Mouse (Mus musculus) Patski (cell line): Measurements from ENCODE around the gene Tac2. TPM values are rescaled to one million over a fixed set of nuclear protein-coding genes. Genes with fewer than 3 reads are reported as not detected.

Experiments used
- ATAC-seq: fragments of 100-300 bp; one replicate; pipeline ENCODE4 v1.8.0; 2021
- CTCF ChIA-PET: fragments of 350-600 bp; sonication (Branson Sonifier 250); formaldehyde crosslinking; loops from one replicate; lab custom pipeline; 2022; ENCODE audit warnings: inconsistent platforms; lab: Charles Lee
- POLR2A ChIA-PET: fragments of 350-600 bp; sonication (Branson Sonifier 250); formaldehyde crosslinking; loops from one replicate; lab custom pipeline; 2022; ENCODE audit warnings: antibody characterized with exemption, inconsistent platforms; lab: Charles Lee
- DNase-seq: peaks from one replicate; pipeline ENCODE4 v3.0.0-alpha.2; 2011; ENCODE audit warnings: low read depth, low spot score
- H3K27me3 ChIP-seq: fragments of 371-371 bp; one replicate; pipeline ENCODE4 v1.5.1; 2021
- CTCF ChIP-seq: fragments of 100-300 bp; IDR thresholded peaks from one replicate; pipeline ENCODE4 v1.5.1; 2021
- in situ Hi-C: fragments of 300-500 bp; cut with MboI; formaldehyde crosslinking; loops from 3 replicates; pipeline ENCODE4 v1.11.1; 2018; ENCODE audit warnings: low pct_unique_long_range_greater_than_20kb, mixed read lengths
- polyA plus RNA-seq: library from polyadenylated mRNA; unstranded; gene quantifications from one replicate; pipeline ENCODE4 v1.2.3, GENCODE M21; 2021

The Tac2 gene
- polyA plus RNA-seq, 1 experiment from 2014 or later: not detected

DNA sequence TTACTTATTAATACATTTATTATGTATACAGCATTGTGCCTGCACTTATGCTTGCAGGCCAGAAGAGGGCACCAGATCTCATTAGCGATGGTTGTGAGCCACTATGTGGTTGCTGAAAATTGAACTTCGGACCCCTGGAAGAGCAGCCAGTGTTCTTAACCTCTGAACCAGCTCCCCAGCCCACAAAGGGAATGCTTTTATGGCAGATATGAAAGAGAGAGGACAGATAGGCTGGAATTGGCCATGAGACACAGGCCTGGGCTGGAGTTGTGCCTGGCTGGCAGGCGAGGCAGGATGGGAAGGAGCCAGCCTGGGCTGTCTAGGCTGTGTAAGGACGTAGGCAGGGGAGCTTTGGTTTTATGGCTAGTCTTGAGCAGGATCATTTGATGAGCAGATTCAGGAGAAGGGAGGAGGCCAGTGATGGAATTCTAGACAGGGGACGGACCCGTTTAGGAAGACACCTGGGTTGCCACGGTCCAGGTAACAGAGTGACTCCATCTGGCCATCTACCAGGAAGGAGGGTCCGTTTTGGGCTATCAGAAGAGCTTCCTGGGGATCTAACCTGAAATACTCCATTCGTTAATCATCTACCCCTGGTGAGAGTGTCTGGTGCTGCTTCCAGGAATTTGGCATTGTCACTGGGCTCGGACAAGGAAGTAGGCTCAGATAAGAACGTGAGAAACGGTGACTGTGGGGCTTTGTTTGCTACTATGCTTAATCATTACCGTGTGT lies 14.0 kb downstream of the Tac2 start:
- no peaks in the 10 kb centered on the region for H3K27me3 ChIP-seq
- DNase-seq (no peak), ATAC-seq (no peak)
- TF ChIP-seq CTCF: no peak
- in situ Hi-C loops: loop anchor here (5.0 to 10.0 kb wide), 3 partner anchors 51 to 266 kb away; partner anchors contain the start of genes Hsd17b6 and Stat6
- CTCF ChIA-PET: interaction anchor here (0.7 to 2.6 kb wide), 6 partner anchors 11 to 198 kb away, joined by 3 to 19 read pairs (median 3); no protein-coding TSS in a partner anchor
- POLR2A ChIA-PET: interaction anchor here (0.6 to 1.0 kb wide), 2 partner anchors 96 to 116 kb away, joined by 3 read pairs; no protein-coding TSS in a partner anchor

GRCm38 (mm10) chr10:127739083-127739660 lies 14.9 kb downstream of the Tac2 start, which contains the start of gene Zbtb39:
Zbtb39 (plus strand) TSS chr10:127739538.
- in situ Hi-C loops: loop anchor here (5.0 to 10.0 kb wide), 3 partner anchors 52 to 266 kb away; partner anchors contain the start of genes Hsd17b6 and Stat6
- TF ChIP-seq CTCF: no peak
- ChIA-PET POLR2A (interaction anchor here (0.6 kb wide), 2 partner anchors 97 to 258 kb away, joined by 3 to 14 read pairs; no protein-coding TSS in a partner anchor), CTCF (interaction anchor here (0.7 to 2.6 kb wide), 5 partner anchors 12 to 197 kb away, joined by 3 to 19 read pairs (median 3); no protein-coding TSS in a partner anchor)
- H3K27me3 ChIP-seq: no peaks in the 10 kb centered on the region
- ATAC-seq (peak; percentile 83), DNase-seq (no peak)

- ChIA-PET CTCF (interaction anchor here (1.1 to 2.6 kb wide), 3 partner anchors 13 to 198 kb away, joined by 3 to 19 read pairs (median 8); no protein-coding TSS in a partner anchor), POLR2A (interaction anchor here (0.6 kb wide), 1 partner anchor 257 kb away, joined by 14 read pairs; no protein-coding TSS in a partner anchor)
- ATAC-seq (peak; percentile 29), DNase-seq (no peak)
- in situ Hi-C loops: loop anchor here (5.0 to 10.0 kb wide), 4 partner anchors 52 to 265 kb away; partner anchors contain the start of genes Hsd17b6 and Stat6
- no peaks in the 10 kb centered on the region for H3K27me3 ChIP-seq
- no peak for TF ChIP-seq CTCF
Measured at GRCm38 (mm10) chr10:127739661-127740161, 15.4 kb downstream of the Tac2 start.

DNA sequence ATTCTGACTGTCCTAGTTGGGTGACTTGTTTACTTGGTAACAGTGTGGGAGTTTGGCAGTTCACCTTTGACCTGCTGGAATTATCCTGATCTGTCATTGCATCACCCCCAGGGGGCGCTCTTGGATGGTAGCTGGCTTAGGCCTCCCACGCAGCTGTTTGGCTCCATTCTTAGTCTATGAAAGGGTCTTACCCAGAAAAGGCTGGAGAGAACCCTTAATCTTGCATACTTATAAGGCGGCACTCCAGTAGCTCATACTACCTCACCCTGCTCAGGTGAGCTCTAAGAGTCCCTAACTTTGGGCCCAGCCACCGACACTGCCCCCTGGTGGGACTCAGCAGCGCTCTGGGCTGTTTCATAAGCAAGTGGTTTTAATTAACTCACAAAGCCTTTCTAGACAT lies 20.4 kb downstream of the Tac2 start:
- ATAC-seq: peak; percentile 42
- in situ Hi-C loops: loop anchor here (5.0 kb wide), 1 partner anchor 193 kb away; no protein-coding TSS in a partner anchor
- ChIA-PET POLR2A (no interaction called here), CTCF (interaction anchor here (0.6 to 0.9 kb wide), 3 partner anchors 11 to 242 kb away, joined by 3 read pairs; no protein-coding TSS in a partner anchor)
- H3K27me3 ChIP-seq: no peaks in the 10 kb centered on the region
- DNase-seq: no peak
- no peak for TF ChIP-seq CTCF

DNA sequence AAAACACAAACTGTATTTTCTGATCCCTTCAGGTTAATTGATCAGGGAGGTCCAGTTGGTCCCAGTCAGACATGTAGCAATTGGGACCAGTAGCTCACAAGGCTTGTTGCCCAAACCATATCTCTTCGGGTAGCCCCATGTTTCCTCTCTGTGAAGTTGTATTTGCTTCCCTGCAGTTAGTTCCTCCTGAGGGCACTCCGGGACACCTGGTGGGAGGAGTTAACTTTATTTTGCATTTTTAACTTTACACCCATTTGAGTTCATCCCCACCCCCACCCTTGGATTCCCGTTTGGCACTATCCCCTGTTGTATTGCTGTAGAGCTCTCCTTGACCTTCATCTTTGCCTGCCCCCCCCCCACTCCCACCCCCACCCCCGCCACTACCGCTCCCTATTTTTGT lies 21.6 kb downstream of the Tac2 start:
- ATAC-seq (no peak), DNase-seq (no peak)
- TF ChIP-seq CTCF: no peak
- CTCF ChIA-PET: interaction anchor here (1.0 kb wide), 1 partner anchor 22 kb away, joined by 3 read pairs; no protein-coding TSS in a partner anchor
- in situ Hi-C loops: no loop called here
- H3K27me3 ChIP-seq: no peaks in the 10 kb centered on the region
- POLR2A ChIA-PET: interaction anchor here (0.7 kb wide), 1 partner anchor 605 kb away, joined by 9 read pairs; no protein-coding TSS in a partner anchor

- ChIA-PET POLR2A (no interaction called here), CTCF (interaction anchor here (1.0 kb wide), 1 partner anchor 20 kb away, joined by 3 read pairs; no protein-coding TSS in a partner anchor)
- H3K27me3 ChIP-seq: no peaks in the 10 kb centered on the region
- TF ChIP-seq CTCF: no peak
- no peak for ATAC-seq
- no peak for DNase-seq
- in situ Hi-C loops: no loop called here
Measured at GRCm38 (mm10) chr10:127747254-127747653, 23.0 kb downstream of the Tac2 start.

GRCm38 (mm10) chr10:127748847-127749612 lies 24.8 kb downstream of the Tac2 start:
- no peak for TF ChIP-seq CTCF
- DNase-seq: no peak
- ChIA-PET CTCF (interaction anchor here (1.0 kb wide), 1 partner anchor 197 kb away, joined by 3 read pairs; no protein-coding TSS in a partner anchor), POLR2A (no interaction called here)
- ATAC-seq: no peak
- in situ Hi-C loops: no loop called here
- no peaks in the 10 kb centered on the region for H3K27me3 ChIP-seq

GRCm38 (mm10) chr10:127750136-127750777 lies 26.0 kb downstream of the Tac2 start:
- TF ChIP-seq CTCF: no peak
- CTCF ChIA-PET: no interaction called here

GRCm38 (mm10) chr10:127751548-127751947 lies 27.3 kb downstream of the Tac2 start, which contains the start of gene Gpr182:
Gpr182 (minus strand) TSS chr10:127751732.
- ATAC-seq (no peak), DNase-seq (no peak)
- POLR2A ChIA-PET: no interaction called here
- no peak for TF ChIP-seq CTCF
- CTCF ChIA-PET: no interaction called here
- H3K27me3 ChIP-seq: no peaks in the 10 kb centered on the region
- in situ Hi-C loops: no loop called here

More at GRCm38 (mm10) chr10:127750136-127750777, 26.0 kb downstream of the Tac2 start:
- in situ Hi-C loops: no loop called here
- POLR2A ChIA-PET: interaction anchor here (0.6 kb wide), 1 partner anchor 10 kb away, joined by 3 read pairs; no protein-coding TSS in a partner anchor
- no peak for ATAC-seq
- no peaks in the 10 kb centered on the region for H3K27me3 ChIP-seq
- no peak for DNase-seq
